Mouse (Mus musculus) heart, postnatal 25 days (tissue): ENCODE measurements around the gene Nrp2. TPM values are rescaled to one million over a fixed set of nuclear protein-coding genes. Genes with fewer than 3 reads are reported as not detected.

Experiments used
- DNase-seq: peaks from one replicate; pipeline ENCODE4 v3.0.0; 2022; ENCODE audit warnings: low spot score
- intact Hi-C: fragments of 180-260 bp; cut with DNase I; formaldehyde crosslinking; loops from one replicate; pipeline ENCODE4 v1.15.1; 2025
- total RNA-seq, 2 experiments: library from RNA; stranded (reverse); gene quantifications; 2 replicates each; pipeline ENCODE4 v1.2.3; 2021

The Nrp2 gene
- total RNA-seq, 2 experiments from 2014 or later: 27.6 to 33.6 TPM

DNA sequence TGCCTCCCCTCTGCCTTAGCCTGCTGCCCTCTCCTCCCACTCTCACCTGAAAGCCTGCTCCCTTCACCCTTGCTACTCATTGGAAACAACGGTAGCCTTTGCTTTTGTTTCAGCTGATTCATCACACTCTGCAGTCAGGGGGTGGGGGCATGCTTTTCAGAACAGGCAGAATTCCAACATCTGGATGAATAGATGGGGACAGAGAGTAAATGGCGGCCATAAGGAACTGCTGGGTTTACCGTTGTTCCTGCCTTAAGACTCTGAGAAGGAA, 70.8 kb downstream of the Nrp2 start:
- intact Hi-C loops: loop anchor here (5.0 kb wide), 1 partner anchor 67 kb away; no protein-coding TSS in a partner anchor
- DNase-seq: no peak

DNA sequence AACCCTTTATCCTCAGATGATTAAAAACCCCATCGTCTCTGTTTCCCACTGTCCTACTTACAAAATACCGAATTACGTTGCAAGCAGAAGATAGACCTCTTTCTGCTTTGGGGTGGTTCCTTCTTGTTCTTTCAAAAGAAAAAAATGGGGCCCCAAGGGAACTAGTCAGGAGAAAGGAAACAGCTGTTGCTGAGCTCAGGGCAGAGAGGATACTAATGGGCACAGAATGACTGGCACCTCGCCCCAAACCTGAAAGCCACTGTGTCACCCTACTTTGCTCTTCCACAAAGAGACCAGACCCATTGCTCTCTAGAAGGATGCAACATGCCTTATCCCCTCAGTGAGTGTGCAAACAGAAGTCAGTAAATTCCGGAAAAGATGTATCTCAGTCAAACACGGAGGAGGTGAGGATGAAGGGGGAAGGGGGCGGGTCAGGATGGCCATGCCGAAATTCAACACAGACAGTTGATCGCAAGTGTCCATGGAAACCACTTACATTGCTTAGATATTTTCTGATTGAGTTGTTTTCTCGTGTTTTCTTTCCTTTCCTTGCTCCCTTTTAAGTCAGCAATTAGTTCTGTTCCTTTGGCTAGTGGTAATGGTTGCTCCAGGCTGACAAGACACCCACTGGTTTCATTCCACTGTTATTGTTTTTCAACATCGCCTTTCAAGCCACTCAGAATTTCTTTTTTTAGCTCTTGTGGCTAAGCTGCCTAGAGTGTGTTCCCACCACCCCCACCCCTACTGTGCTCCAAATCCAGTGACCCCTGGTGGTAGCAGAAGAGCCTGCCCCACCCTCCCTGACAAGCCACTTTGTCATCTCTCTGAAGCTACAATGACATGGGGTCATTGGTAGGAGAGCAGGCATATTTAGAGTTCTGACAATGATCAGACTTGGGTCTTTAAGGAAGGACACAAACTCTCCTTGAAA, 71.5 kb downstream of the Nrp2 start:
- intact Hi-C loops: loop anchor here (5.0 kb wide), 1 partner anchor 67 kb away; no protein-coding TSS in a partner anchor
- DNase-seq: no peak

DNA sequence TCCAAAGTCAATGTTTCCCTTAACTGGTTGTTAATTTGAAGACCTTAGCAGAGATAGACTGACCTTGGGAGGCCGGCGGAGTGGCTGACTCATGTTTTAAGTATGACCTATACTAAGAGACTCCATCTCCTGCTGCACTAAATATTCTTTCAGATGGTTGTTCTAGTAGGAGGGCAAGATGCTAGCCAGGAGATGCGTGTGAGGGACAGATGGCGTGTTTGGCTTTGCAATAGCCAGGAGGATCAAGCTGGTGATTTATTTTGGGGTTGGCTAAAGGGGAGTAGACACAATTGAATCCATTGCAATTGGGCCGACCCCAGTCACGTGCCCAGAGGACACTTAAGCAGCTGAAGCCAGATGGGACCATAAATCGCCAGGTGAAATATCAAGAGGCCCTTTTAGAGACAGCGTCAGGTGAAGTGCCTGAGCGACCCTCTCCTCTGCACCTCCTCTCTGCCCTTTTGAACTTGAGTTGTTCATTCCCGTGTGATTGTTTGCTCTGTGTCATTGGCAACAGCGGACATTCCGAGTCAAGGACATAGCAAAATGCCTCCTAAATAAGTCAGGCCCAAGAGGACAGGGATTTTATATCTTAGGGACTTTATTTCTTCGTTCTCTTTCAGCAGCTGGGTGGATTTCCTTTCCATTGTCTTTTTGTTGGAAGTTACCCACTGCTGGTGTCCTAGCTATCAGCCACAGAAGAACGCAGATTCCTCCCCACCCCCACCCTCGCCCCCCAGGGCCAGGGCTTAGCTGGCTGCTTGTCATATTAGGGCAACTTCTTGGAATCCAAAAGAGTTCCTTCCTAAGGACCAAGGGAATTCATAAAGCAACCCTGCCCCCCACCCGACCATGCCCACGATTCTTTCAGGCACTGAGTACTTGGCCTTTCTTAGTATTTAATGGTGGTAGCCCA, 74.5 kb downstream of the Nrp2 start:
- intact Hi-C loops: no loop called here
- DNase-seq: no peak

DNA sequence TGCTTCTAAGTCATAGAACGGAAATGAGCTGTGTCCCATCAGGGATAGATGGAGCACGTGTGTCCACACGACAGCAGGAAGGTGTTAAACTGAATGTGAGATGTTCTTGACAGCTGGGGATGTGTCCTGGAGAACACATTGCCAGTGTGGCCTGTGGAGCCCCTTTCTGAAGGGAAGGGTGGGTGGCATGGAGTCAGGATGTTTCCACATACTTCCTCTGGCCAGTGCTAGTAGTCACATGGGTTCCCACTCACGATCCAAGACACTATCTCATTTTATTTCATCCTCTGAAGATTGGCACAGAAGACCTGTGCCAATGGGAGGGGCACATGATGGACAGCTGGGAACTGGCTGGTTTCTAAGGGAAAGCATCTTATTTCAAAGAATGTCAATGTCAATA, 75.8 kb downstream of the Nrp2 start:
- DNase-seq: no peak
- intact Hi-C loops: no loop called here

DNA sequence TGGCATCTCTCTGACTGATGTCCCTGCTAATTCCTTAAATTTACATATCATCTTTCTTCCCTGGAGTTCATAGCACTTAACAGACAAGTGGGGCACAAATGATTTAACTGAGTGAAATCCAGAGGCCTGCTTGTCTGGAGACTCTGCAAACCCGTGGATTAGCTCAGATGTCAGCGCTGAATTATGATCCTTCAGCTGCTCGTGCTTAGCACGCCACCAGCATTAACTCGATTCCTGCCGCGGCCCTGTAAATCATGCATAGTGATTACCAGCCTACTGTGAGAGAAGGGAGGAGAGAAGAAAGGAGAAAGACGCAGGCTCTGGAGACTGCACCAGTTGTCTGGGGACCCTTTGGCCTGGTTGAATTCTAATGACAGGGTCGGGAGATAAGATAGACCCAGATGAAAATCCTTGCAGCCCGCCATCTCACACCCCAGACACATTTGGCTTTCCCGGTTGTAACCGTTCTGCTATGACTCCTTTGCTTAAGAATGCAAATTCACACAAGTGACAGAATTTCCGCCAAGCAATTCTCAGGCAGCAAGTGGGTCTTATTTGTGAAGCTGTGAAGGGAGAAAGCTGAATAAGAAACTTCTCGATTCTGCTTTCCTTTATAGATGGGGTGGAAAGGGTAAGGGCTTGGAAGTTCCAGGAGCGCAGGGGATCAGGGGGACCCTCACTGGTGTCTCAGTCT, 77.1 kb downstream of the Nrp2 start:
- intact Hi-C loops: no loop called here

DNA sequence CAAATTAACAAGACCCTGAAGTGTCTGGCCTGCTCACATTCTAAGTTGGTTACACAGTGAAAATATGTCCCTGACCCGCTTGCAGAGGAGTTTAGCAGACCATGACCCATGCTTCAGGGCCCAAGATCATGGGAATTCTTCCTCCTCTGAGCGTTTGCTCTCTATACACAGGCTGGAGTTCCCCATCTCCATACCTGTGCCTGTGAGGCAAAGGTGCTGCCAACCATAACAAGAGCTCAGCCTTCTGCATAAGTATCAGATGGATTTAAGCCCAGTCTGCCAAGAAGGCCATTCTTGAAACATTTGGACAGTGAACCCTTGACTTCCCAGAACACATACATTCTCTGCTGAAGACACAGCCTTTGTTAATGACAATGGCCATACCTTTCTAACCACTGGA, 79.1 kb downstream of the Nrp2 start:
- intact Hi-C loops: no loop called here
- no peak for DNase-seq

More for the DNA sequence above, 77.1 kb downstream of the Nrp2 start:
- DNase-seq: no peak

DNA sequence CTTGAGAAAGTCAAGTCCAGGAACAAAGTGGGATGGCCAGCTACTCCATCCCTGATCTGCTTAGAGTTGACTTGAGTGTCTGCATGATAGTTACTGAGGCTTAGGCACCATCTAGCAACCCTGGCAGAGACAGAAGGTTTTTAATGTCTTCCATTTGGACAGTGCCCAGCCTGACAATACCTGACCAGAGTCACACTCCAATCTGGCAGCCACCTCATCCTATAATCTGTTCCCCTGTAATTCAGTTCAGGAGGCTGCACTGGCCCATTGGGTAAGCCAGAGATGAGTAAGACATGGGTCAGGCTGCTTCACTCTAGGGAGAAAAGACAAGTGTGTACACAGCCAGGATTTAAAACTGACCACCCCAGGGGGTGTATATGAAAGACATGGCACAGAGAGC, 79.5 kb downstream of the Nrp2 start:
- no peak for DNase-seq
- intact Hi-C loops: no loop called here

DNA sequence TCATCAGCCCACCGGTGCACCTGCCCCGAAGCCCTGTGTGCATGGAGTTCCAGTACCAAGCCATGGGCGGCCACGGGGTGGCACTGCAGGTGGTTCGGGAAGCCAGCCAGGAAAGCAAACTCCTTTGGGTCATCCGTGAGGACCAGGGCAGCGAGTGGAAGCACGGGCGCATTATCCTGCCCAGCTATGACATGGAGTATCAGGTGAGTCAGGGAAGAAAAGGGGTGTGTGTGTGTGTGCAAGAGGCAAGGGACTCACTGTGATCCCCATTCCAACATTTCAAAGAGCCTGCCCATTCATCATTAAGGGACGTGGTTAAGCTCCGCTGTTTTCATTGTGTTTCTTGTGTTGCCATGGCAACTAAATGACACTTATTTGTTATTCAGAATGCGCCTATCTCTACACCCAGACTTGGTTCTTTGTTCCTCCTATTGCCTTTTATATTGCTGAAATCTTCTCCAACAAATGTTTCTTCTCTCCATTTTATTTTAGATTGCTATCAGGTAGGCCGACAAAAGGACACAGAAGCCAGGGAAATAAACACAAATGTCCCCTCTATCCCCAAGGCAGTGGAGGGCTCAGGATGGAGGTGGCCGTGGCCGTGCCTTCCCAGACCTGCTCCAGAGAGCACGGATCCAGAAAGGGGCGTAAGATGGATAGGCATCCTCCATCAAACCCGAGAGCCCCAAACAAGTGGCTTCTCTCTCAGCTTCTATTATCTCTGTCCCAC, 80.4 kb downstream of the Nrp2 start:
- no peak for DNase-seq
- intact Hi-C loops: no loop called here

DNA sequence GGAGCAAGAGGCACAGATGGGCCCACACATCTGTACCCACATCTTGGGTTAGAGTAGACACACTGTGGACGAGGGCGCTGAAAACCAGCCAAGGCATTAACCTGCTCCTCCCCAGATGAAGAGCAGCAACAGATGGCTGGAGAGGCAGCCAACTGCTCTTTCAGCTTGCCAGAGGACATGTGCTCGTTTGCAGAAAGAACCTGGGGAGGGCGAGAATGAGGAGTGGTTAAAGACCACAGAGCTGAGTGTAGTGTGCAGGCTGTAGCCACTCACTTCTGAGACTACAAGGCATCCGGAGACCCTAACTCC, 81.0 kb downstream of the Nrp2 start:
- DNase-seq: no peak
- intact Hi-C loops: no loop called here

DNA sequence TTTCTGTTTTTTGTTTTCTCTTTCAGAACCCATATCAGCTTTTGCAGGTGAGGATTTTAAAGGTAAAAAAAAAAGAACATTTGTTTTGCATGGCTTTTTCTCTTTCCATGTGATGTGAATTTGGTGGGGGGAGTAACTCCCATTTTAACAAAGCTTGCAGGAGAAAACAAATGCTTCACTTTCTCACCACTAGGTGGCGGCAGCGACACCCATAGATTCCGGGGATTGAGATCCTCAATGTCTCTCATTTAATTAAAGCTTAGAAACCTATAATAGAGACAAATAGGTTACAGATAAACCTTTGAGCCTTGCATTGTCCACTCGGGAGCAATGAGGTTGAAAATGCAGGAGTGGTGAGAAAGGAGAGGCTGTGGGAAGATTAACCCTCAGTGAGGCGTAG, 83.2 kb downstream of the Nrp2 start:
- DNase-seq: no peak
- intact Hi-C loops: loop anchor here (2.0 kb wide), 3 partner anchors 63 to 179 kb away; no protein-coding TSS in a partner anchor

DNA sequence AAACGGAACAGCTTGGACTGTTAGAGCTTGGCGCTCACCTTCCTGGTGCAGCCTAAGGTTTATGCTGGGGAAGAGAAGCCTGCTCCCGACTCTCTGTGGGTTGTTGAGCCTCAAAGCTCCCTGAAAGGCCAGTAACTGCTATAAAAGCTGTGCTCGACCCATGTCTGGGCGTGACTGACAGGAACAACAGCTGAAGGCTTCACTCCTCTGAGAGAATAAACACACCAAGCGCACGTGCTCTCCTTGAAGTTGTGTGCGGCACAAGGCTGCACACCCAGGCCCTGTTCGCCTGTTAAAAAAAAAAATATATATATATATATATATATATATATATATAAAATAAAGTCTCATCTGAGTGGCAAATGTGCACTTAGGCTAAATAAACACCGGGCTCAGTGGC, 84.5 kb downstream of the Nrp2 start:
- intact Hi-C loops: loop anchor here (2.0 kb wide), 3 partner anchors 65 to 177 kb away; no protein-coding TSS in a partner anchor
- DNase-seq: no peak

DNA sequence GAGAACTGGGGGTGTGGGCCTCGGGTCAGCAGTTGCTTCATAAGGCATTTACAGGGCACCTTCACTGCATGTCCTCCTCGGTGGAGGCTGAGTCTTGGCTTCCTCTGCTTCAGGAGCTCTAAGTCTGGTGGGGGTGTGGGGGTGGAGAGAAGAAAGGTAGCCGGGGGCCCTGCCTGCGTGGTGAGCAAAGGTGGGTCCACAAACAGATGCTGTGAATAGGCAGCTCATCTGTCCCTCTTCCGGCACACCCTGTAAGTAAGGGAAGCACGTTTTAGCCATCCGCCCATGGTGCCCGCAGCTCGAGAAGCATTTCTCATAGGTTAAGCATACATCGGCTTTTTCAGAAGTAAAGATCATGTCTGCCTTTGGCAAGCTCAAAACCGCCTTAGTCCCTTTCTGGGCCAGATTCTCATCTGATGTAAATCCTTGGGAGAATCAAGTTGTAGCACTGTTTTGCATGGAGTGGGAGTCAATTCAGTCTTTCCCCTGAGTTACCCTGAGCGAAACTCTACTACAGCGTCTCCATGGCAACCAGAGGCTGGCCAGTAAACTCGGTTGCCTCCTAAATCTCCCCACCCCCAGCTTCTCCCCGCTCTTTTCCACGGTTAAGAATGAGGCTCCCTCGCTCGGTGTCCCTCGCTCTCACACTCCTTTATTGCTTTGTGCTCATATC, 91.3 kb downstream of the Nrp2 start:
- no peak for DNase-seq
- intact Hi-C loops: no loop called here

DNA sequence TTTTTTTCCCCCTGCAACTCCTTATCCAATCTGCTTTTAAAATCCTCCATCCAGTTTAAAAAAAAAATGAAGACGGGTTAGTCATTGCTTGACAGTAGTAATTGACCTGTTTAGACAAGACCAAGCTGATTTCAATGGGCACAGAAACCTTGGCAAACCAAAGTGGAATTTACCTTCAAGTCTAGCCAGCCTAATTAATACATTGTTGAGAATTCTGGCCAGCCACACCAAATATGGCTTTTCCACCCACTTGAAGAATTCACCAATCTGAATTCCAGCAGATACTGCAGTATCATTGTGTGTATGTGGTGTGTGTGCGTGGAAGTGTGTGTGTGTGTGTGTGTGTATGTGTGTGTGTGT, 91.8 kb downstream of the Nrp2 start:
- DNase-seq: no peak
- intact Hi-C loops: no loop called here

DNA sequence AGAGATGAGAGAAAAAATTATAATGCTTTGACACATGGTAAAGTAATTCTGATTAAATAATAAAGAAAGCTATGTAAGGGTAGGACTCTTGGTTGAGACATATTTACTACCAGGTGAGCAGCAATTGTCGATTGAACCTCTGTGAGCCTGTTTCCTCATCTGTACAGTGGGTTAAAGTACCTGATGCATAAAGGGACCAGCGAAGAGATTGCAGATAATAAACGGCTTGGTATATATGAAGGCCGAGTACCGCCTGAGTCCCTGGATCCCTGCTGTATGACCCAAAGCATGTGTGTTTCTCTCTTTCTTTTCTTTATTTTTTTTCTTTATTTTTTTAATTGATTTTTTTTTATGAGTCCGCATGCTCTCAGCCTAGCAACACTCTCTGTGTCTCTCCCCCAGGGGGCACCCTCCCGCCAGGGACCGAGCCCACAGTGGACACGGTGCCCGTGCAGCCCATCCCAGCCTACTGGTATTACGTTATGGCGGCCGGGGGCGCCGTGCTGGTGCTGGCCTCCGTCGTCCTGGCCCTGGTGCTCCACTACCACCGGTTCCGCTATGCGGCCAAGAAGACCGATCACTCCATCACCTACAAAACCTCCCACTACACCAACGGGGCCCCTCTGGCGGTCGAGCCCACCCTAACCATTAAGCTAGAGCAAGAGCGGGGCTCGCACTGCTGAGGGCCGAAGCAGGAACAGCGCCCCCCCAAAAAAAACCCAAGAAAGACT, 92.4 kb downstream of the Nrp2 start:
- intact Hi-C loops: no loop called here
- no peak for DNase-seq

DNA sequence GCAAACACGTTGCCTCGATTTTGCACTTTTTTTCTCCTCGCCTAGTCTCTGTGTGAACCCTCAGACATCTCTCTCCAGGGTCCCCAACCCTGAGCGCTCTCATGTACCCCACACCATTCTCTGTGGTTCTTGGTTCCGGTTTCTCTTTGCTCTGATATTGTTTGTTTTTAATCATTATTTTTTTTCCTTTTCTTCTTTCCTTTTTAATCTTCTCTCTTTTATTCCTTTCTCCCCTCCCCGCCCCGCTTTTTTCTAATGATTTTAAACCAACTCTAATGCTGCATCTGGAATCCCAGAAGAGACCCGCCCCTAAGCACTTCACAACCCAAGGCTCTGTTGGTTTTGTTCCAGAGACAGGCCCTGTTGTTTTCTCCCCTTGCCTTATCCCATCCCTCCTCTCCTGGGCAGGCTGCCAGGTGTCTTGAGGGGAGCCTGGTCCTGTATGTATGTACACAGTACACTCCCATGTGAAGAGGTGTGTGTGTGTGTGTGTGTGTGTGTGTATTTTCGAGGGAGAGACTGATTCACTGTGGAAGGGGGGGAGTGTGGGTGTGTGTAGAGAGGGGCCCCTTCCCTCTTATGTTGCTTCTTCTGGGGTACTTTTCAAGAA, 93.1 kb downstream of the Nrp2 start:
- intact Hi-C loops: no loop called here

DNA sequence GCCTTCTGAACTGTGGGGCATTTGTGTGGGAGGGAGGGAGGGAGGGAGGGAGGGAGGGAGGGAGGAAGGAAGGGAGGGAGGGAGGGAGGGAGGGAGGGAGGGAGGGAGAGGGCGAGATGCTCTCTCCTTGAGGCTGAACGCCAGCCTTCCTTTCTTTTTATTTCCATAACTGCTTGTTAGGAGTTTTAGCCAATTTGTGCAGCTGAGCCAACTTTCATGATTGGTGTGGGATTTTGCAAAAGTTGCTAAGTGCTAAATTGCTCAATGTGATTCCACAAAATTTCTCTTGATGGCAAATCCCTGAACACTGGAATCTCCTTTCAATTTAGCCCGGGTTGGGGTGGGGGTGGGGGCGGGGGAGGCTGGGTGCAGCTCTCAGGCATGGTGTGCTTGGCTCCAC, 96.3 kb downstream of the Nrp2 start:
- no peak for DNase-seq
- intact Hi-C loops: no loop called here

More for the DNA sequence above, 93.1 kb downstream of the Nrp2 start:
- no peak for DNase-seq

DNA sequence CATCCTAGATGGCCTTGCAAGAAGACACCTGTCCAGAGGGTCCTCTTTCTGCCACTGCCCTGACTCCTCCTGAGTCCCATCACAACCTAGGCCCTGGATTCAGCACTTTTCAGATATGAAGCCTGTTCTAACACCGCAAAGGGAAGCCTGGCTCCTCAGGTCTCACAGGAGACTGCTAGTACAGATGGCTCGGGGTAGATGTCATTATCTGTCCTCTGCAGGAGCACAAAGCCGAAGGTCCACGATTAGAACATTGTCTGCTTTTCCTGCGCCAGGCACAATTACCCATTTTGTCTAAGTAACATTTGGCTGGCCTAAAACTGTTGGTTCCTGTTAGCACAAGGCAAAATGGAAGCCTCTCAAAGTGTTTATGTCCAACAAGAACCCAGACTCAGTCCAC, 97.3 kb downstream of the Nrp2 start:
- intact Hi-C loops: no loop called here
- no peak for DNase-seq

DNA sequence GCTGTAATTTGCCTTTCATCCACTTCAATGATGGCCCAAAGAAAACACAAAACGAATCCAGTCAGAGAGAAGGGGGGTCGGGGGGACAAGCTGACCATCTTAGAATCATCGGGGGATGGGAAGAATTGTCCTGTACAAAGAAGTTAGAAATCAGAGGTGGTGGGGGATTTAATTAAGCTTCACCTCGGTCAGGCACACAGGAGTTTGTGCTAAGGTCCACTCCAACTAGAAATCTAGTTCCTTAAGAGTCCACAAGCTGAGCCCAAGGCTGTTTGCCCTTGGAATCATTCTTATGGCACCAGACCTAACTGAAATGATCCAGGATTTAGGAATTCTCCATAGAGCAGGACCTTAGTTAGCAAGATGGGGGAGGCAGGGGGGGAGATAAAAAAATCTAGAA, 98.3 kb downstream of the Nrp2 start:
- intact Hi-C loops: no loop called here
- DNase-seq: no peak
